Comparison of ENCODE assay signal across 7 mouse cellular contexts in genomic region chr10:80142530-80142925, GRCm38 (mm10). TPM values are rescaled to one million over a fixed set of nuclear protein-coding genes. Genes with fewer than 3 reads are reported as not detected.
DNase-seq lines count a peak whose midpoint lies in the region; ATAC-seq and TF ChIP-seq lines count a peak whose summit lies in the region.

No protein-coding gene starts in this region.

- H3K4me2 ChIP-seq in forebrain, postnatal 0 days (ENCODE audit: low read depth): peak overlapping the region; percentile 95
- H3K4me2 ChIP-seq in stomach, embryonic 14.5 days (replicated peaks; ENCODE audit: low read depth, low read length): peak overlapping the region; percentile 65

- H3K9me3 ChIP-seq in forebrain, postnatal 0 days (ENCODE audit: low read length): no peaks in the 10 kb centered on the region
- H3K9me3 ChIP-seq in stomach, embryonic 14.5 days (ENCODE audit: control insufficient read depth, low read depth, low read length): no peaks in the 10 kb centered on the region

- H3K79me2 ChIP-seq in C2C12 (ENCODE audit: control insufficient read depth, insufficient read depth): peaks cover 49% of the 10 kb centered on the region

- peaks cover 33% of the 10 kb centered on the region for H3K79me3 ChIP-seq in C2C12 (ENCODE audit: low read depth)

- H3K27ac ChIP-seq in forebrain, postnatal 0 days (ENCODE audit: low read depth, low read length): peak overlapping the region; percentile 81
- peak overlapping the region; percentile 80 for H3K27ac ChIP-seq in stomach, embryonic 14.5 days (ENCODE audit: low read length)

- peak overlapping the region; percentile 79 for H3K4me3 ChIP-seq in C2C12 (ENCODE audit: insufficient read depth, poor library complexity, severe bottlenecking)
- peak overlapping the region; percentile 76 for H3K4me3 ChIP-seq in forebrain, postnatal 0 days (ENCODE audit: low read depth, low read length)
- H3K4me3 ChIP-seq in stomach, embryonic 14.5 days (ENCODE audit: low read depth, low read length): peak overlapping the region; percentile 66

- WGBS in forebrain, postnatal 0 days: under 1% methylated on average over 15 of the region's 15 CpGs
- under 1% methylated on average over 15 of the region's 15 CpGs for WGBS in stomach, embryonic 14.5 days

- no peak for ATAC-seq in forebrain, postnatal 0 days
- no peak for ATAC-seq in stomach, embryonic 14.5 days (ENCODE audit: insufficient number of reproducible peaks, insufficient read depth, low FRiP score, low read depth)

- peak overlapping the region; percentile 92 for H3K9ac ChIP-seq in forebrain, postnatal 0 days
- peak overlapping the region; percentile 76 for H3K9ac ChIP-seq in stomach, embryonic 14.5 days (replicated peaks; ENCODE audit: low read depth, low read length)

- H3K27me3 ChIP-seq in C2C12 (ENCODE audit: control insufficient read depth, insufficient read depth, insufficient read length): no peaks in the 10 kb centered on the region
- no peaks in the 10 kb centered on the region for H3K27me3 ChIP-seq in forebrain, postnatal 0 days (ENCODE audit: insufficient read depth, low read length)
- H3K27me3 ChIP-seq in stomach, embryonic 14.5 days (ENCODE audit: control insufficient read depth, insufficient read depth, low read length): no peaks in the 10 kb centered on the region

- no peak for TF ChIP-seq CTCF in C2C12 (IDR thresholded peaks at IDR 0.05; ENCODE audit: control insufficient read depth, insufficient read depth, insufficient read length)
- TF ChIP-seq CTCF in forebrain, postnatal 0 days (IDR thresholded peaks at IDR 0.05; ENCODE audit: low read depth): no peak

- DNase-seq in ES-CJ7 (ENCODE audit: low read depth, low spot score): peak; percentile 59
- DNase-seq in forebrain, postnatal 0 days: no peak
- peak; percentile 76 for DNase-seq in liver
- no peak for DNase-seq in right cerebral cortex, postnatal 25 days
- no peak for DNase-seq in layer of hippocampus, adult 11-12 months (ENCODE audit: low spot score)

- H3K4me1 ChIP-seq in forebrain, postnatal 0 days (ENCODE audit: insufficient read depth): peaks cover 8% of the 10 kb centered on the region; the same call in 1 of the 2 replicates
- H3K4me1 ChIP-seq in stomach, embryonic 14.5 days (ENCODE audit: control insufficient read depth, insufficient read depth, low read length): peaks cover 37% of the 10 kb centered on the region

- H3ac ChIP-seq in C2C12 (ENCODE audit: control insufficient read depth, insufficient read length, low read depth): peak overlapping the region; percentile 99

- peaks cover 34% of the 10 kb centered on the region for H3K36me3 ChIP-seq in C2C12 (ENCODE audit: control insufficient read depth, insufficient read depth)
- peaks cover 18% of the 10 kb centered on the region for H3K36me3 ChIP-seq in forebrain, postnatal 0 days (ENCODE audit: insufficient read depth)
- H3K36me3 ChIP-seq in stomach, embryonic 14.5 days (ENCODE audit: control insufficient read depth, insufficient read depth, low read length): peaks cover 27% of the 10 kb centered on the region; the same call in 1 of the 2 replicates

TF ChIP-seq in C2C12, 6 proteins besides CTCF, POLR2A, EP300 and RAD21:
- TF ChIP-seq MAX (IDR thresholded peaks at IDR 0.05): no peak

RNA-seq across cellular contexts. Expression of gene Cbarp, which starts 1.9 kb away (rescaled TPM):
- polyA plus RNA-seq in C2C12 (2012; fragmentation: generic; extraction: Trizol): 12.1 TPM
- total RNA-seq in forebrain, postnatal 0 days (2014; rRNA removed): 114 and 151 TPM in 2 replicates
- polyA plus RNA-seq in forebrain, postnatal 0 days (2015; fragmentation: Nextera tagmentation; extraction: Ambion mirVana): 57.5 and 68.2 TPM in 2 replicates
- polyA plus RNA-seq in stomach, embryonic 14.5 days (2014; fragmentation: Nextera tagmentation; extraction: Ambion mirVana): 7.5 and 10.1 TPM in 2 replicates

RNA-seq across cellular contexts. Expression of gene Atp5d, which starts 4.1 kb away (rescaled TPM):
- 720 TPM for polyA plus RNA-seq in C2C12 (2012; fragmentation: generic; extraction: Trizol)
- 154 and 193 TPM in 2 replicates for total RNA-seq in forebrain, postnatal 0 days (2014; rRNA removed)
- polyA plus RNA-seq in forebrain, postnatal 0 days (2015; fragmentation: Nextera tagmentation; extraction: Ambion mirVana): 633 and 650 TPM in 2 replicates
- polyA plus RNA-seq in stomach, embryonic 14.5 days (2014; fragmentation: Nextera tagmentation; extraction: Ambion mirVana): 481 and 531 TPM in 2 replicates

RNA-seq across cellular contexts. Expression of gene Midn, which starts 5.5 kb away (rescaled TPM):
- polyA plus RNA-seq in C2C12 (2012; fragmentation: generic; extraction: Trizol): 77.5 TPM
- 91.5 and 120 TPM in 2 replicates for total RNA-seq in forebrain, postnatal 0 days (2014; rRNA removed)
- 19.3 and 21.3 TPM in 2 replicates for polyA plus RNA-seq in forebrain, postnatal 0 days (2015; fragmentation: Nextera tagmentation; extraction: Ambion mirVana)
- polyA plus RNA-seq in stomach, embryonic 14.5 days (2014; fragmentation: Nextera tagmentation; extraction: Ambion mirVana): 29.3 and 32.1 TPM in 2 replicates

RNA-seq across cellular contexts. Expression of gene Cirbp, which starts 23.3 kb away (rescaled TPM):
- 30.9 TPM for polyA plus RNA-seq in C2C12 (2012; fragmentation: generic; extraction: Trizol)
- total RNA-seq in forebrain, postnatal 0 days (2014; rRNA removed): 345 and 424 TPM in 2 replicates
- 834 and 838 TPM in 2 replicates for polyA plus RNA-seq in forebrain, postnatal 0 days (2015; fragmentation: Nextera tagmentation; extraction: Ambion mirVana)
- polyA plus RNA-seq in stomach, embryonic 14.5 days (2014; fragmentation: Nextera tagmentation; extraction: Ambion mirVana): 92.7 and 105 TPM in 2 replicates

RNA-seq across cellular contexts. Expression of gene Stk11, which starts 26.9 kb away (rescaled TPM):
- polyA plus RNA-seq in C2C12 (2012; fragmentation: generic; extraction: Trizol): 106 TPM
- total RNA-seq in forebrain, postnatal 0 days (2014; rRNA removed): 77.2 and 77.8 TPM in 2 replicates
- 13.6 and 14.8 TPM in 2 replicates for polyA plus RNA-seq in forebrain, postnatal 0 days (2015; fragmentation: Nextera tagmentation; extraction: Ambion mirVana)
- polyA plus RNA-seq in stomach, embryonic 14.5 days (2014; fragmentation: Nextera tagmentation; extraction: Ambion mirVana): 25.2 and 25.9 TPM in 2 replicates

Comparison
In these comparisons a context has a peak if more than half of its experiments do, and no peak if none do; other contexts are left out.
1. DNase-seq: peak in ES-CJ7 (single experiment) and liver (single experiment); none in forebrain, postnatal 0 days (single experiment), right cerebral cortex, postnatal 25 days (single experiment) and layer of hippocampus, adult 11-12 months (single experiment).
2. Peak in every context shown above with its lines, with median percentiles within 50 percentile points of each other: H3K4me3 ChIP-seq.